ENCODE assay signal across 20 mouse cellular contexts in the genomic region with DNA sequence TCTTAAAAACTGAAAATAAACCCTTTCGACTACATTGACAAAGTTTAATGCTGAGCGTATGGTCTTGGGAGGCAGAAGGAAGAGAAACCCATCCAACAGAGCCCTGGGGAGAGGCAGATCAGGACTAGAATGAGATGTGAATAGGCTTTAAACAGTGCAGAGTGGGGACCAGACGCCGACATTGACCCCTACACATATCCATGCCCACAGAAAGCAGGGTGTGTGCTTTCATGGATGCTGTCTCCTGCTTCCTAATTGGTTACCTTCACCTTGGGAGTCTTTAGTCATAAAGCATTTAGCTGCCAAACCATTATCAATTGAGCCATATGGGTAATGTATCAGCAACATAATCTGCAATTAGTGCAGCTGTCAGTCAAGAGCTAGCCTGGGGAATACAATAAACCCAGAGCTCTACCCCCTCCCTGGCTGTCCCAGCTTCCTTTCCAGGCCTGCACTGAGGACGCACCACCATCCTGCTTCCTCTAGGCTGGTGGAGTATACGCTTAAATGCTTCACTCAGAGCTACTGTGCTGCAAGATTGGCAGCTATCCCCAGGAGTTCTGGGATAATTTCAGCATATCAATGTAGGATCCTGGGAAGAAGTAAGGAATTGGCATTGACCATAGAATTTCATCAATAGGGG. TPM values are rescaled to one million over a fixed set of nuclear protein-coding genes. Genes with fewer than 3 reads are reported as not detected.
DNase-seq lines count a peak whose midpoint lies in the region; ATAC-seq and TF ChIP-seq lines count a peak whose summit lies in the region.
"Had no signal": no experiment of that assay in that cellular context is flagged by ENCODE, and none has a peak within 500 bp of the region (broad histone marks: within the 10 kb centered on the region; RNA-seq: fewer than 3 reads in every experiment).

No protein-coding gene starts in this region.

- no peak overlapping the region for H3K4me2 ChIP-seq in hindbrain, embryonic 11.5 days (replicated peaks; ENCODE audit: low read depth, low read length)
- H3K4me2 ChIP-seq in hindbrain, postnatal 0 days (ENCODE audit: low read depth, low read length) = no peak overlapping the region
- no peak overlapping the region for H3K4me2 ChIP-seq in neural tube, embryonic 14.5 days (ENCODE audit: low read depth, low read length)
- H3K4me2 ChIP-seq in neural tube, embryonic 15.5 days = no peak overlapping the region
- no peak overlapping the region for H3K4me2 ChIP-seq in embryonic facial prominence, embryonic 14.5 days (ENCODE audit: low read depth, low read length)
- H3K4me2 ChIP-seq: heart, embryonic 13.5 days; limb, embryonic 12.5 days; liver, embryonic 12.5 days had no signal

- no peaks in the 10 kb centered on the region for H3K27me3 ChIP-seq in hindbrain, embryonic 11.5 days (ENCODE audit: control insufficient read depth, insufficient read depth, low read length)
- no peaks in the 10 kb centered on the region for H3K27me3 ChIP-seq in hindbrain, postnatal 0 days (ENCODE audit: insufficient read depth, low read length)
- no peaks in the 10 kb centered on the region for H3K27me3 ChIP-seq in neural tube, embryonic 14.5 days (ENCODE audit: control insufficient read depth, insufficient read depth, low read length)
- no peaks in the 10 kb centered on the region for H3K27me3 ChIP-seq in neural tube, embryonic 15.5 days (replicated peaks)
- no peaks in the 10 kb centered on the region for H3K27me3 ChIP-seq in embryonic facial prominence, embryonic 14.5 days (replicated peaks; ENCODE audit: control insufficient read depth, insufficient read depth, low read length)
- H3K27me3 ChIP-seq: heart, embryonic 13.5 days; limb, embryonic 12.5 days; liver, embryonic 12.5 days had no signal

- no peaks in the 10 kb centered on the region for H3K4me1 ChIP-seq in hindbrain, embryonic 11.5 days (replicated peaks; ENCODE audit: control insufficient read depth, insufficient read depth, low read length)
- H3K4me1 ChIP-seq in hindbrain, postnatal 0 days (ENCODE audit: insufficient read depth, low read length) = no peaks in the 10 kb centered on the region
- H3K4me1 ChIP-seq in neural tube, embryonic 14.5 days (ENCODE audit: control insufficient read depth, insufficient read depth, low read length) = no peaks in the 10 kb centered on the region
- peaks cover 3% of the 10 kb centered on the region; the same call in 1 of the 2 replicates for H3K4me1 ChIP-seq in neural tube, embryonic 15.5 days
- H3K4me1 ChIP-seq in embryonic facial prominence, embryonic 14.5 days (ENCODE audit: control insufficient read depth, insufficient read depth, low read length) = no peaks in the 10 kb centered on the region
- H3K4me1 ChIP-seq: heart, embryonic 13.5 days; limb, embryonic 12.5 days; liver, embryonic 12.5 days; megakaryocyte, embryonic 14.5 days had no signal

- peak; percentile 86 for ATAC-seq in hindbrain, embryonic 11.5 days (ENCODE audit: low FRiP score)
- ATAC-seq in hindbrain, postnatal 0 days = no peak
- peak; percentile 75; the same call in 1 of the 2 replicates for ATAC-seq in neural tube, embryonic 14.5 days (ENCODE audit: low read depth)
- ATAC-seq in neural tube, embryonic 15.5 days (ENCODE audit: low FRiP score) = no peak
- peak; percentile 22; the same call in 1 of the 2 replicates for ATAC-seq in embryonic facial prominence, embryonic 14.5 days (ENCODE audit: low read depth)
- ATAC-seq: liver, embryonic 12.5 days had no signal

- no peak for TF ChIP-seq CTCF in hindbrain, postnatal 0 days (IDR thresholded peaks at IDR 0.05; ENCODE audit: low read depth)

- H3K4me3 ChIP-seq in hindbrain, embryonic 11.5 days (ENCODE audit: low read depth, low read length) = no peak overlapping the region
- H3K4me3 ChIP-seq in hindbrain, postnatal 0 days (ENCODE audit: low read length) = no peak overlapping the region
- H3K4me3 ChIP-seq in neural tube, embryonic 14.5 days (ENCODE audit: low read depth, low read length) = no peak overlapping the region
- H3K4me3 ChIP-seq in neural tube, embryonic 15.5 days (replicated peaks) = no peak overlapping the region
- H3K4me3 ChIP-seq in embryonic facial prominence, embryonic 14.5 days (ENCODE audit: low read depth, low read length) = no peak overlapping the region
- H3K4me3 ChIP-seq: heart, embryonic 13.5 days; limb, embryonic 12.5 days; liver, embryonic 12.5 days; megakaryocyte, embryonic 14.5 days had no signal

- H3K9me3 ChIP-seq in hindbrain, embryonic 11.5 days (ENCODE audit: control insufficient read depth, low read length) = no peaks in the 10 kb centered on the region
- H3K9me3 ChIP-seq in hindbrain, postnatal 0 days (ENCODE audit: low read length) = no peaks in the 10 kb centered on the region
- no peaks in the 10 kb centered on the region for H3K9me3 ChIP-seq in neural tube, embryonic 14.5 days (ENCODE audit: control insufficient read depth, low read length)
- no peaks in the 10 kb centered on the region for H3K9me3 ChIP-seq in neural tube, embryonic 15.5 days (replicated peaks)
- no peaks in the 10 kb centered on the region for H3K9me3 ChIP-seq in embryonic facial prominence, embryonic 14.5 days (ENCODE audit: control insufficient read depth, low read length)
- H3K9me3 ChIP-seq: heart, embryonic 13.5 days; limb, embryonic 12.5 days; liver, embryonic 12.5 days had no signal

- H3K27ac ChIP-seq in hindbrain, embryonic 11.5 days (ENCODE audit: low read depth, low read length) = no peak overlapping the region
- no peak overlapping the region for H3K27ac ChIP-seq in hindbrain, postnatal 0 days
- H3K27ac ChIP-seq in neural tube, embryonic 14.5 days (ENCODE audit: low read depth, low read length) = no peak overlapping the region
- H3K27ac ChIP-seq in neural tube, embryonic 15.5 days (replicated peaks) = no peak overlapping the region
- H3K27ac ChIP-seq in embryonic facial prominence, embryonic 14.5 days (replicated peaks; ENCODE audit: low read depth, low read length) = no peak overlapping the region
- H3K27ac ChIP-seq: heart, embryonic 13.5 days; limb, embryonic 12.5 days; liver, embryonic 12.5 days had no signal

- 67% methylated on average over 6 of the region's 6 CpGs for WGBS in hindbrain, embryonic 11.5 days
- 47% methylated on average over 6 of the region's 6 CpGs for WGBS in hindbrain, postnatal 0 days
- WGBS in neural tube, embryonic 14.5 days = 65% methylated on average over 6 of the region's 6 CpGs
- WGBS in neural tube, embryonic 15.5 days = 64% methylated on average over 6 of the region's 6 CpGs
- 53% methylated on average over 6 of the region's 6 CpGs for WGBS in embryonic facial prominence, embryonic 14.5 days

- peak; percentile 30 for DNase-seq in hindbrain, embryonic 11.5 days (ENCODE audit: low spot score)
- no peak for DNase-seq in hindbrain, postnatal 0 days (ENCODE audit: low spot score)
- no peak for DNase-seq in embryonic facial prominence, embryonic 14.5 days (ENCODE audit: low spot score)
- no peak for DNase-seq in cerebellum, postnatal 14 days
- DNase-seq in left cerebral cortex, adult 18-20 months (ENCODE audit: low spot score in 2 of 2) = no peak
- DNase-seq: adrenal gland, adult 8-10 months; cerebellum, adult 9-10 months; kidney, adult 9 months; kidney, postnatal 25 days; lung, adult 2 months; right cerebral cortex, postnatal 14 days; thymus, postnatal 4 days had no signal

- H3K36me3 ChIP-seq in hindbrain, embryonic 11.5 days (ENCODE audit: control insufficient read depth, insufficient read depth, low read length) = no peaks in the 10 kb centered on the region
- H3K36me3 ChIP-seq in hindbrain, postnatal 0 days (ENCODE audit: insufficient read depth, low read length) = no peaks in the 10 kb centered on the region
- no peaks in the 10 kb centered on the region for H3K36me3 ChIP-seq in neural tube, embryonic 14.5 days (ENCODE audit: control insufficient read depth, insufficient read depth, low read length)
- no peaks in the 10 kb centered on the region for H3K36me3 ChIP-seq in neural tube, embryonic 15.5 days
- no peaks in the 10 kb centered on the region for H3K36me3 ChIP-seq in embryonic facial prominence, embryonic 14.5 days (ENCODE audit: control insufficient read depth, insufficient read depth, low read length)
- H3K36me3 ChIP-seq: heart, embryonic 13.5 days; limb, embryonic 12.5 days; liver, embryonic 12.5 days had no signal

- no peak overlapping the region for H3K9ac ChIP-seq in hindbrain, embryonic 11.5 days (ENCODE audit: low read depth, low read length)
- no peak overlapping the region for H3K9ac ChIP-seq in hindbrain, postnatal 0 days (replicated peaks; ENCODE audit: low read length)
- no peak overlapping the region for H3K9ac ChIP-seq in neural tube, embryonic 14.5 days (replicated peaks; ENCODE audit: low read depth, low read length)
- H3K9ac ChIP-seq in neural tube, embryonic 15.5 days (replicated peaks) = no peak overlapping the region
- H3K9ac ChIP-seq in embryonic facial prominence, embryonic 14.5 days (ENCODE audit: low read depth, low read length) = no peak overlapping the region
- H3K9ac ChIP-seq: heart, embryonic 13.5 days; limb, embryonic 12.5 days; liver, embryonic 12.5 days had no signal

RNA-seq across cellular contexts. Expression of a gene that starts 32.4 kb away (rescaled TPM):
- 1.7 and 1.9 TPM in 2 replicates for polyA plus RNA-seq in hindbrain, embryonic 11.5 days (2014; fragmentation: Nextera tagmentation; extraction: Ambion mirVana)
- 29.0 and 32.0 TPM in 2 replicates for total RNA-seq in hindbrain, postnatal 0 days (2014; rRNA removed)
- 4.8 and 5.2 TPM in 2 replicates for polyA plus RNA-seq in hindbrain, postnatal 0 days (2015; fragmentation: Nextera tagmentation; extraction: Ambion mirVana)
- 4.9 and 5.3 TPM in 2 replicates for polyA plus RNA-seq in neural tube, embryonic 14.5 days (2014; fragmentation: Nextera tagmentation; extraction: Ambion mirVana)
- polyA plus RNA-seq in neural tube, embryonic 15.5 days (2015; fragmentation: Nextera tagmentation; extraction: Ambion mirVana) = 5.1 and 5.3 TPM in 2 replicates
- 1.1 and 1.7 TPM in 2 replicates for polyA plus RNA-seq in embryonic facial prominence, embryonic 14.5 days (2014; fragmentation: Nextera tagmentation; extraction: Ambion mirVana)
- 10 to 100 TPM; 14.8 to 15.5 TPM for total RNA-seq in left cerebral cortex, adult 18-20 months (2021)
- total RNA-seq: gastrocnemius, adult 8-10 months; granulocyte monocyte progenitor cell, adult 5-6 weeks had no signal

Comparison
In these comparisons a context has a peak if more than half of its experiments do, and no peak if none do; other contexts are left out.
1. ATAC-seq: peak in hindbrain, embryonic 11.5 days (single experiment), neural tube, embryonic 14.5 days (single experiment) and embryonic facial prominence, embryonic 14.5 days (single experiment); none in hindbrain, postnatal 0 days (single experiment) and neural tube, embryonic 15.5 days (single experiment).